Mouse (Mus musculus): ENCODE data around the gene Defb43.

Gene Defb43

DNA sequence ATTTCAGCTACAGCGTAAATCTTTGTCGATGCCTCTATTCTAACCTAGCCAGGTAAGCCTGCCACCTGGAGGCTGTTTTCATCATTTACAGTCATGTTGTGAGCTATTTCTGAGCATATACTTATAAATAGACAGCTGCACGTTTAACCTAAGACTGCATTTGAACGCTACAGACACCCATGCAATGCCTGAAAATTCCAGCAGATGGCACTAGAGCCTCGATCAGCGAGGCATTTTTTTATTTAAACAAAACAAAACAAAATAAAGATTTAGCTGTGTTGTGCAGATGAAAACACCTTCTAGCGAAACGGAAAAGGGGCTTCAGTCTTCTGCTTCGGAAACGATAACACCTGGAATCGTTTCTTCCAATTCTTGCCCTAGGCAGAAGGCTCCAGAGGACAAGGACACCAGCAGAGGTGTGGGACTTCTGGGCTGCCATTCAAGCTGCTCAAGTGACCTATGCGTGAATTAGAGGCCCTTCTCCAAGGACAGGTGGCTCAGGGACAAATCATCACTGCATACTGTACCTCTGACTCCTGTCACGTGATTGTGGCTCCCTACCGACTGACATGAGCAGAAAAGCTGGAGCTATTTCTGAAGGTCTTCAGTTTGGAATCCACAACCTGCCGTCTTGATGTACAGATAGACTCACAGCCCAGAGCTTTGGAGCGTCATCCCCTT is 55.2 kb downstream of the Defb43 start:
- DNase-seq (ENCODE audit: low spot score in 2 of 2) = peak; percentile 35 to 48

All from urinary bladder, postnatal 36 days (tissue).